Mouse (Mus musculus) bone marrow macrophage, adult 2 months (primary cell): ENCODE data around the gene Ptprm.

ENCODE experiments used
- CTCF ChIP-seq: IDR thresholded peaks from 2 replicates; pipeline ENCODE4 v1.5.1; 2012; ENCODE audit warnings: low read depth, mild to moderate bottlenecking, low read length, moderate library complexity
- POLR2A ChIP-seq: IDR thresholded peaks from 2 replicates; pipeline ENCODE4 v1.6.1; 2012; ENCODE audit warnings: mild to moderate bottlenecking, low read depth, low read length, borderline replicate concordance

DNA sequence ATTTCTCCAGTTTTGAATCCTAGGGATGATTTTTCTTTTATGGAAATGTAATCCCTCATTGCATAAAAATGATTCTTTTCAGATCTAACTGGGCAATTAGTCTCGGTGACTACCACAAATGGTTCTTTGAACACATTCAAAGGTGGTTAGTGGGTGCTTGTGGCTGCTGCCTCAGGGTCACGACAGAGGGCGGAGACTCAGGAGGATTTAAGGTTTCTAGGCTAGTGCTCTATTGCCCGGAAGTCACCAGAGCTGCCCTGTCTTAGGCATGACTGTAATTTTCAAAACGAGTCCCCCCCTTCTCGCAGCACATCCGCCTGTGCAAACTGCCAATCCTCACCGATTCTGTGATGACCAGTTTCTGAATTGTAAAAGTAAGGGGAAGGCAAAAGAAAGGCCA, 683.0 kb downstream of the Ptprm start:
- TF ChIP-seq POLR2A (no peak), CTCF (no peak)
